Mouse (Mus musculus) thymus, adult 2 months (tissue): Measurements from ENCODE around the gene Card19. TPM values are rescaled to one million over a fixed set of nuclear protein-coding genes. Genes with fewer than 3 reads are reported as not detected.

Experiments
- DNase-seq: peaks from one replicate; pipeline ENCODE4 v3.0.0; 2021
- H3K27ac ChIP-seq: fragments of 200-500 bp; 2 replicates; pipeline ENCODE4 v1.5.1; 2012; ENCODE audit warnings: low read length, control low read depth; ENCODE audit not compliant: control insufficient read depth, insufficient read depth
- H3K27me3 ChIP-seq: fragments of 200-500 bp; 2 replicates; pipeline ENCODE4 v1.6.1; 2012; ENCODE audit warnings: mild to moderate bottlenecking, low read length, moderate library complexity, mixed read lengths; ENCODE audit not compliant: control insufficient read depth, insufficient read depth
- H3K36me3 ChIP-seq: fragments of 200-500 bp; 2 replicates; pipeline ENCODE4 v1.6.1; 2012; ENCODE audit warnings: mild to moderate bottlenecking, low read length, moderate library complexity; ENCODE audit not compliant: control insufficient read depth, insufficient read depth
- H3K4me1 ChIP-seq: fragments of 200-500 bp; replicated peaks from 2 replicates; pipeline ENCODE4 v1.6.1; 2012; ENCODE audit warnings: low read length; ENCODE audit not compliant: control insufficient read depth, insufficient read depth
- H3K4me3 ChIP-seq: fragments of 200-500 bp; 2 replicates; pipeline ENCODE4 v1.5.1; 2012; ENCODE audit warnings: mild to moderate bottlenecking, low read length, control low read depth, moderate library complexity; ENCODE audit not compliant: control insufficient read depth, insufficient read depth
- CTCF ChIP-seq: fragments of 200-500 bp; IDR thresholded peaks from 2 replicates; pipeline ENCODE4 v1.5.1; 2012; ENCODE audit warnings: mild to moderate bottlenecking, control low read depth, low read length, moderate library complexity, borderline replicate concordance; ENCODE audit not compliant: control insufficient read depth, poor library complexity, insufficient read depth; ENCODE audit errors: extremely low read depth
- POLR2A ChIP-seq: fragments of 200-500 bp; IDR thresholded peaks from 2 replicates; pipeline ENCODE4 v1.6.1; 2012; ENCODE audit warnings: mild to moderate bottlenecking, low read length, control low read depth, moderate library complexity; ENCODE audit not compliant: control insufficient read depth, poor library complexity, insufficient read depth; ENCODE audit errors: extremely low read depth
- WGBS: fragments of 180-500 bp; shearing (Covaris S2); methylation state at CpG from one replicate; pipeline ENCODE4 v1.1.7; 2018; 5-methylcytosine and 5-hydroxymethylcytosine counted together
- polyA plus RNA-seq: library from polyadenylated mRNA; depleted of rRNA; stranded (reverse); fragments of >200 nt; gene quantifications from 2 replicates; pipeline ENCODE4 v1.2.3, GENCODE M21; 2012

Card19 gene
- polyA plus RNA-seq, 1 experiment = 86.2 TPM

- no peak for DNase-seq
- Histone ChIP-seq H3K27me3 (no peaks in the 10 kb centered on the region), H3K27ac (no peak overlapping the region), H3K4me1 (peaks cover 12% of the 10 kb centered on the region), H3K4me3 (no peak overlapping the region), H3K36me3 (no peaks in the 10 kb centered on the region)
- 64% methylated on average over 7 of the region's 7 CpGs for WGBS
- no peak for TF ChIP-seq POLR2A
- TF ChIP-seq CTCF = no peak
These were observed 6.5 kb downstream of the Card19 start for GRCm38 (mm10) chr13:49209306-49209705.

- Histone ChIP-seq H3K4me1 (no peaks in the 10 kb centered on the region), H3K36me3 (no peaks in the 10 kb centered on the region), H3K4me3 (no peak overlapping the region), H3K27ac (no peak overlapping the region), H3K27me3 (no peaks in the 10 kb centered on the region)
- no peak for DNase-seq
- TF ChIP-seq CTCF (no peak), POLR2A (no peak)
- 97% methylated on average over 2 of the region's 2 CpGs for WGBS
These were observed 9.5 kb downstream of the Card19 start for GRCm38 (mm10) chr13:49206341-49206740.

GRCm38 (mm10) chr13:49205381-49205998, 10.3 kb downstream of the Card19 start:
- WGBS = 40% methylated on average over 13 of the region's 13 CpGs
- Histone ChIP-seq H3K27ac (no peak overlapping the region), H3K4me1 (peaks cover 7% of the 10 kb centered on the region; the same call in 1 of the 2 replicates), H3K27me3 (no peaks in the 10 kb centered on the region), H3K36me3 (no peaks in the 10 kb centered on the region), H3K4me3 (no peak overlapping the region)
- peak; percentile 68 for DNase-seq
- TF ChIP-seq POLR2A (no peak), CTCF (peak; percentile 94)

- DNase-seq = no peak
- H3K36me3 ChIP-seq = no peaks in the 10 kb centered on the region
- TF ChIP-seq POLR2A (no peak), CTCF (no peak)
- WGBS = 95% methylated on average over 7 of the region's 7 CpGs
- peaks cover 10% of the 10 kb centered on the region; the same call in 1 of the 2 replicates for H3K4me1 ChIP-seq
- no peak overlapping the region for H3K27ac ChIP-seq
- H3K4me3 ChIP-seq = no peak overlapping the region
- no peaks in the 10 kb centered on the region for H3K27me3 ChIP-seq
These were observed 13.3 kb downstream of the Card19 start for GRCm38 (mm10) chr13:49202556-49202955.

GRCm38 (mm10) chr13:49200688-49201087, 15.1 kb downstream of the Card19 start:
- no peak for TF ChIP-seq CTCF
- no peak for TF ChIP-seq POLR2A
- Histone ChIP-seq H3K27ac (no peak overlapping the region), H3K4me3 (no peak overlapping the region), H3K36me3 (no peaks in the 10 kb centered on the region), H3K27me3 (no peaks in the 10 kb centered on the region), H3K4me1 (peaks cover 19% of the 10 kb centered on the region)
- 28% methylated on average over 13 of the region's 13 CpGs for WGBS
- no peak for DNase-seq

- DNase-seq = no peak
- no peak for TF ChIP-seq CTCF
- TF ChIP-seq POLR2A = no peak
- 94% methylated on average over 7 of the region's 7 CpGs for WGBS
- Histone ChIP-seq H3K4me1 (peaks cover 19% of the 10 kb centered on the region), H3K36me3 (no peaks in the 10 kb centered on the region), H3K4me3 (no peak overlapping the region), H3K27me3 (no peaks in the 10 kb centered on the region), H3K27ac (no peak overlapping the region)
These were observed 15.9 kb downstream of the Card19 start for GRCm38 (mm10) chr13:49199891-49200290.
